Mouse (Mus musculus): Measurements from ENCODE around the gene Slit3.

The Slit3 gene

DNA sequence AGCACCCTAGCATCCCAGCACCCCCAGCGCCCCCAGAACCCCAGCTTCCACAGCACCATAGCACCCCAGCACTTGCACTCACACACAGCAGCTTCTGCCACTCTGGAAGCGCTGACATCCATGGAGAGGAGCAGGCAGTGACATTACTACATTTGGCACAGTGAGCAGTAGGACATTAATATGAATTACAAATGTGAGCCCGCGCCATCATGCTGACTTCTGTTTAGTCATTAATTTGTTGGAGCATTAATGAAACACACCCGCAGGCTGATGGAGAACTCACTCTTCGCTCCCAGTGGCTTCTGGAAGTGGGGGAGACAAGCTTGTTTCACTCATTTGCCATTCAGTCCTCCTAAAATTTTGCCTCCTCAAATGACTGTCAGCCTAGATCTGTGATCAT is 476.9 kb downstream of the Slit3 start:
- DNase-seq, result no peak

GRCm38 (mm10) chr11:35598732-35599131 is 477.7 kb downstream of the Slit3 start:
- DNase-seq, result no peak

DNA sequence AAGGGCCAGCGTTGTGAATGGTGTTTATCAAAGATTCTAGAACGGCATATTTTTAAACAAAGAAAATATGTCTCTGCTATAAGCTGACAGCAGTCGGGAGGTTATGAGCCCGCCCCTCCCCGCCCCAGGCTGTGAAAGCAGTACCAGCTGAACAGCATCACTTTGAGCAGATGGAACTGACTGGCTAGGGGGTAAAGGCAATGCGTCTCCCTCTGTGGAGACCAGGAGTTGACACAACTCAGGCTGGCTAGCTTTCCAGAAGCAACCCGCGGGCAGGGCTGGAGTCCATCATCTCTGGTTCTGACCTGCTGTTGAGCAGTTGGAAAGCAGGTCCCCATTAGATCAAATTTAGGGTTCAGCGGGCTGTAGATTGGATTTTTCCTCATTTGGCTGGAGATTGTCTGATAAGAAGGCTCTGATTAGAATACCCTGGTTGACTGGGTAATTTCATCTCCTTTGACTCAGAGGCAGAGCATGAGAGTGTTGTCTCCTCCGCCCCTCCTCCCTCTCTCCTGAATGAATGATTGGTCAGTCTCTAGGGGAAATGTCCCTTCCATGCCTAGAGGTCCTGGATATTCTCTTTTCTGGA is 480.7 kb downstream of the Slit3 start:
- no peak for DNase-seq

DNA sequence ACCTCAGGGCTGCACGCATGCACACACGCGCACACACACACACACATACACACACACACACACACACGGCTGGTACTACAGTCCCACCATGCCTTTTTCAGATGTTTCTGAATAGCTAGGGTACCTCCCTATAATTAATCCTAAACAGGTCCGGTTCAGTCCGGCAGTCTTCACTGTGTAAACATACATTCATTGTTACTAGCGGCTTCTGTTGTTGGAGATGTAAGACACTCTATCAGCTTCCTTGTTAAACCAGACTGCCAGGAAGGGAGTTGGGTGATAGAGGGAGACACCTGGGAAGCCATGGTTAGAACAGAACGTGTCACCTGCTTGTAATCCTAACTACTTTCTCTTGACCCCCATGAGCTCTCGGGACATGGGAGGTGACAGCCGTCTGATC is 481.6 kb downstream of the Slit3 start:
- no peak for DNase-seq

DNA sequence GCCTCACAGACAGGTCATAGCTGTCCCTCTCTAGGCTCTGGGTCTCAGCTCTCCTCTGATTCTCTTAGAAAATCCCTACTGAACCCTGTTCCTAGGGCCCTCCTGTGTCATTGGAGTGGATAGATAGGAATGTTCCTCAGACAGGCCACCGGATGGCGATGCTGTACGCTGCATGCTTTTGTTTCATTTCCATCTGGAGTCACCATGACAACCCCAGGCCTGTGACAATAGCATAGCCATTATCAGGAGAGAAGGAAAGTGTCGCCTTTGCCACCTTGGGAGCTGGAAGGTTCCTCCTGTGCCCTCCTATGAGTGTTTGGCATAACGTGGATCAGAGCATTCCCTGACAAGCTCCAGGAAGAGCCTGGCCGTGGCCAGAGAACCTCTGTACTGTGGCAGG is 482.9 kb downstream of the Slit3 start:
- DNase-seq, result no peak

GRCm38 (mm10) chr11:35604848-35605790 is 484.1 kb downstream of the Slit3 start:
- no peak for DNase-seq

DNA sequence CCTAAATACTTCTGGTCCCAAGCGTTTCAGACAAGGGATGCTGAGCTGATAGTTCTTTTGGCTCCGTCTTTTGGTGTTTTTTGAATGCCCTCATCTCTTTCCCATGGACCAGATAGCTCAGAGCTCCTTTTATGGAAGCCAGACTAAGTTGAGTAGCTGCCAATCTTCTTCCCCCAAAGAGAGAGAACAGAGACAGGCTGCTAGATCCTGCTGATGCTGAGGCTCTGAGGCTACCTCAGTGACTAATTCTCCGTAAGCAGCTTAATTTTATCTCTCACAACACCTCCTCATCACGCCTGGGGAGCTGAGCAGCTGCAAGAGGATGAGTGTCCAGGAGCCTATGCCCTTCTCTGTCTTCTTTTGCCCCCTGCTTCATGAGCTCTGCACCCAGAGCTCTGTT is 486.2 kb downstream of the Slit3 start:
- no peak for DNase-seq

- no peak for DNase-seq
These were observed 487.8 kb downstream of the Slit3 start for GRCm38 (mm10) chr11:35608794-35609193.

- no peak for DNase-seq
These were observed 491.4 kb downstream of the Slit3 start for GRCm38 (mm10) chr11:35612262-35612896.

- DNase-seq, result no peak
These were observed 493.5 kb downstream of the Slit3 start for GRCm38 (mm10) chr11:35614530-35614929.

- DNase-seq, result no peak
These were observed 498.4 kb downstream of the Slit3 start for GRCm38 (mm10) chr11:35619421-35619820.

GRCm38 (mm10) chr11:35622736-35623135 is 501.7 kb downstream of the Slit3 start:
- DNase-seq, result no peak

DNA sequence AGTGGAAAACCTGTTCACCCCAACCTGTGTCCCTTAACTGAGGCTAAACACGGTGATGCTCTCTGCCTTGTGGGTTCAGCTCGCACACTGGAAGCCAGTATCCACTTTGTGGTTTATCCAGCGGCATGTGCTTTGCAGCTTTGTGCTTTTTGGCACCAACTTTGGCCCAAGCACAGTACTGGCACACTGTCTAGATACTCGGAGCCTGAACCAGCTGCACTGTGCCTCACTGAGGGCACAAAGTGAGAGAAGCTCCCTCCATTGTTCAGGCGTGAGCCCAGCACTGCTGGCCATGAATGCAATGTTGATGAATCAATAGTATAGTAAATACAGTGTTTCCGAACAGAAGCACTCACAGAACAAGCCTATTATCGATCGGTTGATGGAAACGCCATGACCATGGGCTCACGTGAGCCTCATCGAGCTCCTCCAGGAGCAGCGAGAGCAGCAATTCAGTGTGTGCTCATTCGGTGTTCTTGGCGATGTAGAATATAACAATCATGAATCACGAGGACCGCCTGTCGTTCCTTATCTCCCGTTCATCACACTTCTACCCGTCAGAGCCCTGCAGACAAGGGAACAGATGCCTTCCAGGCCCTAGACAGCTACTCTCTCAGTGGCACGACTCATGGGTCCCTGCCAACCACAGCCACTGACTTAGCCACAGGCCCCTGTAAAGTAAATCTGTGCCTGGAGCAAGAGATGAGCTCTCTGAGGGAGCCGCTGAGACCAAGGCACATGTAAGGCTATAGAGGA is 503.7 kb downstream of the Slit3 start:
- DNase-seq, result no peak

DNA sequence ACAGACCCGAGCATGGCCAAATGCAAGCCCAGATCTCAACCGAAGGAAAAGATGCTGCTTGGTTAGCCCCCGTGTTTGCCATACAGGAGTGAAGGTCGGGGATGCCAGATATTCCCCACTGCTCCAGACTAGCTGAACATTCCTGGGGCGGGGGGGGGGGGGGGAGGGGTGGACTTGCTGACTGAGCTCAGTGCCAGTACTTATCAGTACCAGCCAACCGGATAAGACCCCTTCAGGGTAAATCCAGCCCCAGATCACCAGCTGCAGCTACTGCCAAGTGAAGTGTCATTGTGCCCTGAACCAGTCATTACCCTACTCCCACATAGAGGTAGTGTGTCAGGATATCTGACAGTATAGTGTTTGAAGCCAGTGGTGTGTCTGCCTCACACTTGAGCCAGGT is 504.6 kb downstream of the Slit3 start:
- no peak for DNase-seq

GRCm38 (mm10) chr11:35626161-35626885 is 505.3 kb downstream of the Slit3 start:
- DNase-seq, result no peak

- no peak for DNase-seq
These were observed 506.8 kb downstream of the Slit3 start for GRCm38 (mm10) chr11:35627815-35628214.

DNA sequence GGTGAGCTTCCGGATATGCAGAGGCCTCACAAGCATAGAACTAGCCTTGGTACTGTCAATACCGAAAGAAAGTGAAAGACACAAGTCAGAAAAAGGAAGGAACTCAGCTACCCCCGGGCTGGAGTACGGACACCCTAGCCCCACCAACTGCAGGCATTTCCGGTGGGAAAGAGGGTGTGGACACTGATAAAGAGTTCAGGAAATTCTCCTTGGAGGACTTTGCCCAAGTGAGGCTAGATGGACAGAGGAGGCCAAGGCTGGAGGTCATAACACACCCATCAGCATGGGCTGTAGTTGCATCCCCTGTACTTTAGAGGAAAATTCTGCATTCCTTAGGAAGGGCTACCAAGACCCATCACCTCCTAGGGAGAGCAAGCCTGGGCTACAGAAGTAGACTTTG is 511.2 kb downstream of the Slit3 start:
- no peak for DNase-seq

GRCm38 (mm10) chr11:35637102-35637501 is 516.1 kb downstream of the Slit3 start:
- DNase-seq, result no peak

GRCm38 (mm10) chr11:35638862-35639384 is 517.9 kb downstream of the Slit3 start:
- no peak for DNase-seq

- DNase-seq, result no peak
These were observed 518.4 kb downstream of the Slit3 start for GRCm38 (mm10) chr11:35639428-35639827.

- no peak for DNase-seq
These were observed 530.3 kb downstream of the Slit3 start for GRCm38 (mm10) chr11:35651286-35651685.

DNA sequence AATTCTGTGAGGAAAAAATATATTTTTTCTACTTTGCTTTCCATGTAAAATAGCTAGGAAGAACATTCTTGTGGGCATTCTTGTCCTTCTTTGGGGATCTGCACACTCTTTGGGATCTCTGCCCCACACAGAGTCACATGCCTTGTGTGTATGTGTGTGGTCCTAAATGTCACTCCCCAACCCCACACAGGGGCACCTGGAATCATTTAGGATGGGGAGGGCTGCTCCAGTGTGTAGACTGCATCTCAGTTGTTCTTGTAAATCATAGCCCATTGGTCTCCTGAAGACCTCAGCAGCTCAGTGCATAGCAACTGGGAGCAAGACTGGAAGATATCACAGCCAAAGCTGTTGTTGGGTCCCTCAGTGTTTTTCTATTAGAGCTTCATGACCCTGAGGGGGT is 534.8 kb downstream of the Slit3 start:
- no peak for DNase-seq

All from lung, adult 18-20 months (tissue).